Mouse (Mus musculus): ENCODE data around the gene Tmem265. TPM values are rescaled to one million over a fixed set of nuclear protein-coding genes. Genes with fewer than 3 reads are reported as not detected.

Tmem265 gene
- polyA plus RNA-seq, 2 experiments, result 2.4 to 7.1 TPM

- no peak overlapping the region for H3K9ac ChIP-seq (ENCODE audit: low read depth, low read length, severe bottlenecking)
- DNase-seq (ENCODE audit: low spot score) (no peak), ATAC-seq (ENCODE audit: low FRiP score, low read depth) (no peak)
- no peaks in the 10 kb centered on the region for H3K4me1 ChIP-seq (ENCODE audit: control insufficient read depth, insufficient read depth, low read length)
- no peak overlapping the region for H3K4me3 ChIP-seq (replicated peaks; ENCODE audit: low read length)
- no peaks in the 10 kb centered on the region for H3K9me3 ChIP-seq (ENCODE audit: control insufficient read depth, low read length)
- TF ChIP-seq POLR2A (IDR thresholded peaks at IDR 0.05; ENCODE audit: borderline replicate concordance, extremely low read depth, insufficient read depth, insufficient read length), result no peak
- H3K36me3 ChIP-seq (ENCODE audit: control insufficient read depth, insufficient read depth, low read length), result peaks cover 99% of the 10 kb centered on the region
- no peak overlapping the region for H3K4me2 ChIP-seq (replicated peaks; ENCODE audit: low read depth, low read length, severe bottlenecking)
- H3K27me3 ChIP-seq (ENCODE audit: control insufficient read depth, insufficient read depth, low read length), result no peaks in the 10 kb centered on the region
- WGBS, result 96% methylated on average over 17 of the region's 17 CpGs
- H3K27ac ChIP-seq (replicated peaks; ENCODE audit: low read depth, low read length), result no peak overlapping the region
Observed at GRCm38 (mm10) chr7:127596747-127597146, 35.6 kb downstream of the Tmem265 start.

- no peaks in the 10 kb centered on the region for H3K9me3 ChIP-seq (ENCODE audit: control insufficient read depth, low read length)
- TF ChIP-seq POLR2A (IDR thresholded peaks at IDR 0.05; ENCODE audit: borderline replicate concordance, extremely low read depth, insufficient read depth, insufficient read length), result no peak
- no peak overlapping the region for H3K9ac ChIP-seq (ENCODE audit: low read depth, low read length, severe bottlenecking)
- DNase-seq (ENCODE audit: low spot score), result no peak
- peaks cover 98% of the 10 kb centered on the region for H3K36me3 ChIP-seq (ENCODE audit: control insufficient read depth, insufficient read depth, low read length)
- H3K27me3 ChIP-seq (ENCODE audit: control insufficient read depth, insufficient read depth, low read length), result no peaks in the 10 kb centered on the region
- H3K4me2 ChIP-seq (replicated peaks; ENCODE audit: low read depth, low read length, severe bottlenecking), result no peak overlapping the region
- no peak overlapping the region for H3K4me3 ChIP-seq (replicated peaks; ENCODE audit: low read length)
- H3K27ac ChIP-seq (replicated peaks; ENCODE audit: low read depth, low read length), result no peak overlapping the region
- ATAC-seq (ENCODE audit: low FRiP score, low read depth), result no peak
- 93% methylated on average over 7 of the region's 7 CpGs for WGBS
- no peaks in the 10 kb centered on the region for H3K4me1 ChIP-seq (ENCODE audit: control insufficient read depth, insufficient read depth, low read length)
Observed at GRCm38 (mm10) chr7:127600612-127601011, 39.4 kb downstream of the Tmem265 start.

GRCm38 (mm10) chr7:127601735-127602134 lies 40.5 kb downstream of the Tmem265 start:
- H3K4me1 ChIP-seq (ENCODE audit: control insufficient read depth, insufficient read depth, low read length), result no peaks in the 10 kb centered on the region
- DNase-seq (ENCODE audit: low spot score), result no peak
- no peak overlapping the region for H3K4me2 ChIP-seq (replicated peaks; ENCODE audit: low read depth, low read length, severe bottlenecking)
- ATAC-seq (ENCODE audit: low FRiP score, low read depth), result no peak
- no peak overlapping the region for H3K4me3 ChIP-seq (replicated peaks; ENCODE audit: low read length)
- no peak overlapping the region for H3K9ac ChIP-seq (ENCODE audit: low read depth, low read length, severe bottlenecking)
- H3K9me3 ChIP-seq (ENCODE audit: control insufficient read depth, low read length), result no peaks in the 10 kb centered on the region
- no peak overlapping the region for H3K27ac ChIP-seq (replicated peaks; ENCODE audit: low read depth, low read length)
- H3K27me3 ChIP-seq (ENCODE audit: control insufficient read depth, insufficient read depth, low read length), result no peaks in the 10 kb centered on the region
- WGBS, result 88% methylated on average over 4 of the region's 4 CpGs
- peaks cover 96% of the 10 kb centered on the region for H3K36me3 ChIP-seq (ENCODE audit: control insufficient read depth, insufficient read depth, low read length)
- TF ChIP-seq POLR2A (IDR thresholded peaks at IDR 0.05; ENCODE audit: borderline replicate concordance, extremely low read depth, insufficient read depth, insufficient read length), result no peak

GRCm38 (mm10) chr7:127602903-127603302 lies 41.7 kb downstream of the Tmem265 start:
- Histone ChIP-seq H3K4me2 (replicated peaks; ENCODE audit: low read depth, low read length, severe bottlenecking) (no peak overlapping the region), H3K4me1 (ENCODE audit: control insufficient read depth, insufficient read depth, low read length) (no peaks in the 10 kb centered on the region), H3K27me3 (ENCODE audit: control insufficient read depth, insufficient read depth, low read length) (no peaks in the 10 kb centered on the region), H3K36me3 (ENCODE audit: control insufficient read depth, insufficient read depth, low read length) (peaks cover 93% of the 10 kb centered on the region), H3K27ac (replicated peaks; ENCODE audit: low read depth, low read length) (no peak overlapping the region), H3K4me3 (replicated peaks; ENCODE audit: low read length) (no peak overlapping the region), H3K9me3 (ENCODE audit: control insufficient read depth, low read length) (no peaks in the 10 kb centered on the region), H3K9ac (ENCODE audit: low read depth, low read length, severe bottlenecking) (no peak overlapping the region)
- DNase-seq (ENCODE audit: low spot score) (no peak), ATAC-seq (ENCODE audit: low FRiP score, low read depth) (no peak)
- 82% methylated on average over 2 of the region's 2 CpGs for WGBS
- TF ChIP-seq POLR2A (IDR thresholded peaks at IDR 0.05; ENCODE audit: borderline replicate concordance, extremely low read depth, insufficient read depth, insufficient read length), result no peak

- Histone ChIP-seq H3K36me3 (ENCODE audit: control insufficient read depth, insufficient read depth, low read length) (peaks cover 93% of the 10 kb centered on the region), H3K4me3 (replicated peaks; ENCODE audit: low read length) (no peak overlapping the region), H3K9ac (ENCODE audit: low read depth, low read length, severe bottlenecking) (no peak overlapping the region), H3K9me3 (ENCODE audit: control insufficient read depth, low read length) (no peaks in the 10 kb centered on the region), H3K4me2 (replicated peaks; ENCODE audit: low read depth, low read length, severe bottlenecking) (no peak overlapping the region), H3K27ac (replicated peaks; ENCODE audit: low read depth, low read length) (no peak overlapping the region), H3K4me1 (ENCODE audit: control insufficient read depth, insufficient read depth, low read length) (no peaks in the 10 kb centered on the region), H3K27me3 (ENCODE audit: control insufficient read depth, insufficient read depth, low read length) (no peaks in the 10 kb centered on the region)
- no peak for TF ChIP-seq POLR2A (IDR thresholded peaks at IDR 0.05; ENCODE audit: borderline replicate concordance, extremely low read depth, insufficient read depth, insufficient read length)
- ATAC-seq (ENCODE audit: low FRiP score, low read depth) (no peak), DNase-seq (ENCODE audit: low spot score) (no peak)
- 88% methylated on average over 10 of the region's 10 CpGs for WGBS
Observed at GRCm38 (mm10) chr7:127604256-127604655, 43.1 kb downstream of the Tmem265 start.

GRCm38 (mm10) chr7:127607150-127607549 lies 46.0 kb downstream of the Tmem265 start:
- Histone ChIP-seq H3K36me3 (ENCODE audit: control insufficient read depth, insufficient read depth, low read length) (peaks cover 94% of the 10 kb centered on the region), H3K27me3 (ENCODE audit: control insufficient read depth, insufficient read depth, low read length) (no peaks in the 10 kb centered on the region), H3K4me2 (replicated peaks; ENCODE audit: low read depth, low read length, severe bottlenecking) (no peak overlapping the region), H3K4me3 (replicated peaks; ENCODE audit: low read length) (no peak overlapping the region), H3K9me3 (ENCODE audit: control insufficient read depth, low read length) (no peaks in the 10 kb centered on the region), H3K27ac (replicated peaks; ENCODE audit: low read depth, low read length) (no peak overlapping the region), H3K9ac (ENCODE audit: low read depth, low read length, severe bottlenecking) (no peak overlapping the region), H3K4me1 (ENCODE audit: control insufficient read depth, insufficient read depth, low read length) (no peaks in the 10 kb centered on the region)
- no peak for ATAC-seq (ENCODE audit: low FRiP score, low read depth)
- DNase-seq (ENCODE audit: low spot score), result no peak
- no peak for TF ChIP-seq POLR2A (IDR thresholded peaks at IDR 0.05; ENCODE audit: borderline replicate concordance, extremely low read depth, insufficient read depth, insufficient read length)
- 84% methylated on average over 6 of the region's 6 CpGs for WGBS

Measured in limb, embryonic 14.5 days (tissue).